Mouse (Mus musculus) urinary bladder, postnatal 14 days (tissue): ENCODE data around the gene Tubgcp6.
A peak's percentile ranks its signal among the peaks of the same experiment; 100 is the strongest.

Experiments
- DNase-seq: peaks from one replicate; pipeline ENCODE4 v3.0.0; 2021; ENCODE audit warnings: low spot score

Gene Tubgcp6

DNA sequence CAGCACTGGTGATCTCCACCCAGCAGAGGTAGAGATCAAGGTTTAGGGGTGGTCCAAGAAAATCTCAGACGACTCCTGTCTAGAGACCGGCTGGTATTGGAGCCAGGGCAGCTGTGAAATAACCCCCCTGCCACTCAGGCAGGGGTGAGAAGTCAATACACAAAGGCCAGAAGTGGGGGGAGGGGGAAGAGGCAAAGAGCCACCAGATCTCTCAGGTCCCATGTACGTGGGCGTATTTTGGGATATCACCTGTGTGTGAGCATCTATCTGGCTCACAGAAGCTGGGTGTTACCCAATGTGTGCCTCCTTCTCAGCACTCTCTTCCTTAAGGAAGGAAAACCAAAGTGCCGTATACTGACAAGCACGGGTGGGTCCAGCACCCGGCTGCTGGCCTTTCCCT is 59.9 kb downstream of the Tubgcp6 start:
- DNase-seq, result no peak

DNA sequence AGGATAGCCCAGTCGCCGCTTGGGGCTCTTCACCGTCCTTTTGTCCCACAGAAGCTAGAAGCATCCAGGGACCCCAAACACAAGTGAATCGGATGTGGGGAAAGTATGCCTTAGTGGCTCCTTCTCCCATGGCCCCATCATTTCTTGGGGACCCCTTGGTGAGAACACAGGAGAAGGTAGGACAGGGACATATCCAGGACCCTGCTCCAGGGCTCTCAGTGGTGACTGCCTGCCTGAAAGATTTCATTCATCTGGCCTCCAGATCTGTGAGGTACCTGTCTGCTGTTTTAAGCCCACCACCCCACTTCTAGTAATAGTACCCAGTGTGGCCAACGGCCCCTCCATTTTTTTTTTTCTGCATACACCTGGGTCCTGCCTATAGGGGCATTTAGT is 60.4 kb downstream of the Tubgcp6 start:
- DNase-seq, result no peak

DNA sequence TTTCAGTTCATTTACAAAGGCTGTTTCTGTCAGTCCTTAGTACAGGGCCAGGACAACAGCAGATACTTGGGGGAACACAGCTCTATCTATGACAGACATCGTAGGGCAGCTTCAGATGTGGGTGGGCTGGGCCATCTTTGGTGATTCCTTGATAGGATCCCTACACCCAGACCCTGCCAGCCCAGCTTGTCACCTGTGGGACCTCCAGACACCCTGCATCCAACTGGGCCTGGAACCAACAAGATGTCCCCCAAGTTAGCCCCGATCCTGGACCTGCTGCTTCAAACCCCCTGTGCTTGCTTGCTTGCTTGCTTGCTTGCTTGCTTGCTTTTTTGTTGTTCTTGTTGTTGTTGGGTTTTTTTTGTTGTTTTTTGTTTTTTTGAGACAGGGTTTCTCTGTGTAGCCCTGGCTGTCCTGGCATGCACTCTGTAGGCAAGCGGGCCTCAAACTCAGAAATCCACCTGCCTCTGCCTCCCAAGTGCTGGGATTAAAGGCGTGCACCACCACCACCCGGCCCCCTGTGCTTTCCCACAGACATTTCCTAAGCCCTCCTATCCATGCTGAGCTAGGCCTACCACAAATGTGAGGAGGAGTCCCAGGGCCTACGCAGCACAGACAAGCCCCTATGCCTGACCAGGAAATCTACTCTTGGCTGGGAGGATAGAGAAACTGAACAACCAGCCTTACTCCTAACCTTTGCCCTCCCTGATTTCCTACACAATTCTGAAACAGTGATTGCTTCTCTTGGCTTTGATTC is 61.0 kb downstream of the Tubgcp6 start:
- DNase-seq, result no peak

DNA sequence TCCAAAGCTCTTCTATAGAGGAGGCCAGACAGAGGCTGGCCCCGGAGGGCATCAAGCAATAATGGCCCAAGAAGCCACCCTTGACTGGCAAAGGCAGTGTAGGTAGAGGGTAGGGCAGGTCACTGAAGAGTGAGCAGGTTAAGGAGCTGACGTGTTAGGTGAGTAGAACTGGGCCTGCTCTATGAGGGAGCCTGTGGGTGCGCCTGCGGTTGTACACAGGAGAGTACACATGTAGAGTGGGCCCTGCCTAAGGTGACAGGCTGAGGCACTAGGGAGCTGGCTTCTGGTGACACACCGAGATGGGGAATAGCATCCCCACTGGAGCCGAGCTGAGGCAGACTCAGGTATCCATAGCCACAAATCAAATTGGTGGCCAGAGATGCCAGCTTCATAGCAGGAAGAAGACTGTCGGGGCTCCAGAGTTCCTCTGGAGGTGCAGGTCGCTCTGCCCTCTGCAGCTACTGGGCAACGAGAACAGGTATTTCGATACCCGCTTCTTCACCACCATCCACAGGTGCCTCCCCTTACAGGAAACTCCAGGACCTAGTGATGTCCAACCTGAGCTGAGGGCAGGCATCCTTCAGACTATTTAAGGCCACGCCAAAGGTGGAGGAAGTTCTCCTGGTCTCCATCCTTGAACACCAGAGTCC is 62.0 kb downstream of the Tubgcp6 start:
- peak; percentile 1 for DNase-seq

DNA sequence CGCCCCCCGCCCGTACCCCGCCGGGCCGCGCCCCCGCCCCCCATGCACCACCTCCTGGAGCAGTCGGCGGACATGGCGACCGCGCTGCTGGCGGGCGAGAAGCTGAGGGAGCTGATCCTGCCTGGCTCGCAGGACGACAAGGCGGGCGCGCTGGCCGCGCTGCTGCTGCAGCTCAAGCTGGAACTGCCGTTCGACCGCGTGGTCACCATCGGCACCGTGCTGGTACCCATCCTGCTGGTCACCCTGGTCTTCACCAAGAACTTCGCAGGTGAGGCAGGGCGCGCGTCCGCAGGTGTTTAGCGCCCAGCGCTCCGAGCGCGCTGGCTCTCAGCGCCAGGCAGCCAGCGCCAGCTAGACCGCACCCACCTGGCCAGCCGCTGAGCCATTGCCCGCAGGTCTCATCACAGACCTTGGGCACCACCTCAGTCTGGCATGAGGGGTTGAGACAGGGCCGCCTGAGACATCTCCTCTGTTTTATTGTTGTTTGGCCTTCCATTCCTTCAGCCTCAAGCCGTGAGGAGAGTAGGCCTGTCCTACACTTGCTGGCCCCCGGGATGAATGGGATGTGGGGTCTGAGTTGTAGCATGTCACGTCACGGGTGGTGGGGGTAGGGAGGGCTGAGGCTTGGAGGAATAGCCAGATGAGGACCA is 62.8 kb downstream of the Tubgcp6 start:
- peak; percentile 16 for DNase-seq

DNA sequence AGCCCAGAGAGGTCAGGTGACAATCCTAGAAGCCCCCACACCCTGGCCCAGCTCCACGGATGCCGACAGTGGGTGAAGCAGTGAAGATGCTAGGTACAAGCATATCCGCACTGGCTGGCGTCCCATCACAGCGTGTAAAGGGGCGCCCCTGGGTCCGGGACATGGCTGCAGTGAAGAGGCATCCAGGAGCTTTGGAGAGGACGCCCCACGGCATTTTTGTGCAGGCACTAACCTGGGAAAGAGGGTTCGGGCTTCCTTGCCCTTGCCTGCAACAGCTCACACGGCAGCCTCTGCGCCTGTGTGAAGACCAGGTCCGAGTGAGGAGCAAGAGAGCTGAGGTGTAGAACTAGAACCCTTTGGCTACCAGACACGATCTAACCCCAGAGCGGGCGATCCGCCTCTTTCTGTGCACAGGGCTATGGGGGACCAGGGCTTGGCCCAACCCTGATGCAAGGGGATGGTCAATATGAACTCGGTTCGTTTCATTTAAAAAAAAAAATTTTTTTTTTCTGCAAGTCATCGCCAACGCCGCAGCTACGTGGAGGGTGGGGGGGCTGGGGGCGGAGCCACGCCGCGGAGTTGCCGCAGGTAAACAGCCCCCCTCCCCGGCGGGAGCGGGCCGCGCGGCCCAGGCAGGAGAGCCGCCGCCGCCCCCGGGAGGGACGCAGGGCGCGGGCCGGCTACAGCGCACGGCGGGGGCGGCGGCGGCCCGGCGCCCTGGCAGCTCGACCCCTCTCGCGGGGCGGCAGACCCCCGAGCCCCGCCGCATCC is 63.6 kb downstream of the Tubgcp6 start, which contains the start of gene Panx2:
Gene Panx2 (plus strand): TSS at position 574 of the 771 bp plus-strand sequence.
- peak; percentile 3 for DNase-seq

DNA sequence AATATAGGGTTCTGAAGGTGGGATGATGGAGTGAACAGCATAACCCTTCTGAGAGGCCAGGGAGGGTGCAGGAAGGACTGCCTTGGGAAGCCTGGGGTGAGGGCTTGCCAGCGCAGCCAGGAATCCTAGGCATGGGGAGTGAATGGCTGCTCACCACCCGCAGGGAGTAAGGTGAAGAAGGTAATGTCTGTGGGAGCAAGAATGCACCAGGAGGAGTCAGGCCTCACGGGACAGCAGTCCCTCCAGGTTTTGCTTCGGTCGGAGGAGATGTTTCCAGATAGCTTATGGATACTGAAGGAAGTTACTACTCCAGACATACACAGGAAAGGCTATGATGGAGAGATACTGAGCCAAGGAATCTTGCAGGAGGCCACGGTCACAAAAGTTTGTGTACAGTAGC is 64.2 kb downstream of the Tubgcp6 start:
- no peak for DNase-seq

DNA sequence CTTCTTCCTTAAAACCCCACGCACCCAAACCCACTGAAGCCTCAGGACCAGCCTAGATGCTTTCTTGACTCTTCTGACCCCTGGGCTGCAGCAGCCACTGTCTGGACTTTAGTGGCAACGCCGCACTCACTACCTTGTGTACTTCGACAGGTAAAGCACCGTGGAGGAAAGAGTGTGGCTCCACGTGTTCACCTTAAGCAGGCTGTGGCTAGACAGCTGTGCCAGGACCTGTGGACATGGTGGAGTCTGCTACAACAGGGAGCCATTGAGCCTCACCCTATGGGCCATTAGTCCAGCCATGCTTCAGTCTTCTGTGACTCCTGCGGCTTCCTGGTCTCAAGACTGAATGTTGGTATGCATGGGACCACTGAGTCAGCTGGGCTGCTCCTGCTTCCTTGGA is 68.2 kb downstream of the Tubgcp6 start:
- no peak for DNase-seq
